Mouse (Mus musculus): ENCODE data around the gene Bahd1.

Gene Bahd1

DNA sequence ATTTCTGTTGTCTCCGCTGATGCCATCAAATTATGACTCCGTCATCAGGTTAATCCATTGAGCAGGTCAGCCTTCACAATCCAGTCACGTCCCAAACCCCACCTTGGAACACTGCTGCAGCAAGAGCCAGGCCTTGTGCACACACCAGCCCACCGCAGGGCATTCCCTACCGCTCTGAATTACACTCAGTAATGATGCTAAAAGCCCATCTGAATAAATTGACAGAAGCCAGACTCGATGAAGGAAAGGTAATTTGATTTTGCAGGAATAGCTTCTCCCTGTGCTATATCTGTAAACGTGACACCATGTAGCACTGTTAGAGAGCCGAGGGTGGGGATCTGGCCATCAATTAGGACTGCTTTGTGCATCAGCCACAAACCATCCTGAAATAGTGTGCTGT lies 24.9 kb upstream of the Bahd1 start:
- no peaks in the 10 kb centered on the region for H3K9me3 ChIP-seq (ENCODE audit: low read length)
- no peak for TF ChIP-seq NANOG (IDR thresholded peaks at IDR 0.05; ENCODE audit: borderline replicate concordance, low read length)
- 0 out of 2 replicates have a peak, but pooled peaks cover under 1% of the 10 kb centered on the region for H3K27me3 ChIP-seq (ENCODE audit: insufficient read depth, low read length)
- no peak overlapping the region for H3K4me3 ChIP-seq (replicated peaks; ENCODE audit: low read length)
- peaks cover 69% of the 10 kb centered on the region for H3K36me3 ChIP-seq (ENCODE audit: insufficient read depth, low read length)
- H3K4me1 ChIP-seq (replicated peaks; ENCODE audit: low read depth, low read length) = peaks cover 8% of the 10 kb centered on the region; the same call in 1 of the 2 replicates

DNA sequence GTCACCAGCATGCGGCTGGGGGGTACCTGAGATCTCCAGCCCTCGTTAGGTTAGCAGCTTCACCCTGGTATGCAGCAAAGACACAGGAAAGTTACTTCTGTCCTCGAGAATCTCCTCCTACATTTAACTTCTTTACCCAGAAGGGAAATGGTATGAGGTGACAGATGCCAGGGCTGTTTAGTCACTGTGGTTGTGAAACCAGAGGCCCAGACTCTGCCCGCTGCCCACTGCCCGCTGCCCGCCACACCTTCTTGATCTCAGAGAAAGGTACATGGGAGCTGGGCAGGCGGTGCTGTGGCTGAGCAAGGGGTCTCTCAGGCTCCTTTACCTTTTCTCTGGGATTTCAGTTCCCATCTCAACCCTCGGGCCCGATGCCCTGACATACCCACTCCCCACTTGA lies 23.7 kb upstream of the Bahd1 start:
- Histone ChIP-seq H3K9me3 (ENCODE audit: low read length) (no peaks in the 10 kb centered on the region), H3K27me3 (ENCODE audit: insufficient read depth, low read length) (0 out of 2 replicates have a peak, but pooled peaks cover 4% of the 10 kb centered on the region), H3K4me1 (replicated peaks; ENCODE audit: low read depth, low read length) (peaks cover 19% of the 10 kb centered on the region), H3K36me3 (ENCODE audit: insufficient read depth, low read length) (peaks cover 62% of the 10 kb centered on the region), H3K4me3 (replicated peaks; ENCODE audit: low read length) (no peak overlapping the region)
- TF ChIP-seq NANOG (IDR thresholded peaks at IDR 0.05; ENCODE audit: borderline replicate concordance, low read length) (no peak), CTCF (conservative IDR thresholded peaks at IDR 0.05; ENCODE audit: low read length) (no peak), POU5F1 (IDR thresholded peaks at IDR 0.05; ENCODE audit: borderline replicate concordance, low read length) (no peak)

DNA sequence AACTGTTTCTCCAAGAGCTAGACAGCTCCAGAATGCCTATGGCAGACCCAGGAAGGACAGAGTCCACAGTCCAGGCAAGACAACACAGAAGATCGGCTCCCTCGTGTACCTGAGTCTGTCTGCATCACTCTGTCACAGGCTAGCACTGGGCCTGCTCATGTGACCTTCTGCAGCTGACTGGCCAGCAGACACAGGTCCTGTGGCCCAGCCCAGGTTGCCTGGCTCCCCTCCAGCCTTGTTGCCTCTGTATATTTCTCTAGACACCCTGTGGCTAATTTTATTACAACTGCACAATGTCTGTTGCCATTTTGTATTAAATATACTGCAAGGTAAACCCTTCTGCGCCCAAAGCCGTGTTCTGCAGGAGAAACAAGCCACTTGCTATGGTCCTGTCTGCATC lies 19.2 kb upstream of the Bahd1 start:
- TF ChIP-seq POU5F1 (IDR thresholded peaks at IDR 0.05; ENCODE audit: borderline replicate concordance, low read length) (no peak), CTCF (conservative IDR thresholded peaks at IDR 0.05; ENCODE audit: low read length) (no peak)
- no peak overlapping the region for H3K4me3 ChIP-seq (replicated peaks; ENCODE audit: low read length)
- peaks cover 25% of the 10 kb centered on the region for H3K27me3 ChIP-seq (ENCODE audit: insufficient read depth, low read length)
- H3K9me3 ChIP-seq (ENCODE audit: low read length) = no peaks in the 10 kb centered on the region
- peaks cover 40% of the 10 kb centered on the region for H3K4me1 ChIP-seq (replicated peaks; ENCODE audit: low read depth, low read length)
- peaks cover 20% of the 10 kb centered on the region for H3K36me3 ChIP-seq (ENCODE audit: insufficient read depth, low read length)

DNA sequence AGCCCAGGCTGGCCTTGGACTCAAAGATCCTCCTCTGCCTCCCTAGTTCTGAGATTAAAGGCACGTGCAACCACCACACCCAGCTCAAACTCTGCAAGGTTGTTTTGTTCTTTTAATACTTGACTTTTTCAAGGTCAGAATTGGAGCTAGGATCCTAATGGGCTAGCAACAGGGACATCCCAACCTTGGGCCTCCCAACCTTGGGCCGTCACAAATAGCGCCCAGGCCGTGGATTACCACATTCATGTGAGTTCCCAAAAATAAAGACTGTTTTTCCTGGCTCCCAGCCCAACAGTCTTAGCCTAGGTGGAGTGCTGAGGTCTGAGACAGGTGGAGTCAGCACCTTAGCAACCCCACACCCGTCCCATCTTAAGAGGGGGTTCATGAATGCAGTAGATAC lies 18.2 kb upstream of the Bahd1 start:
- Histone ChIP-seq H3K4me3 (replicated peaks; ENCODE audit: low read length) (no peak overlapping the region), H3K9me3 (ENCODE audit: low read length) (no peaks in the 10 kb centered on the region), H3K4me1 (replicated peaks; ENCODE audit: low read depth, low read length) (peaks cover 40% of the 10 kb centered on the region), H3K36me3 (ENCODE audit: insufficient read depth, low read length) (peaks cover 11% of the 10 kb centered on the region; the same call in 1 of the 2 replicates), H3K27me3 (ENCODE audit: insufficient read depth, low read length) (peaks cover 30% of the 10 kb centered on the region)
- TF ChIP-seq CTCF (conservative IDR thresholded peaks at IDR 0.05; ENCODE audit: low read length) = no peak
- no peak for TF ChIP-seq POU5F1 (IDR thresholded peaks at IDR 0.05; ENCODE audit: borderline replicate concordance, low read length)
- TF ChIP-seq NANOG (IDR thresholded peaks at IDR 0.05; ENCODE audit: borderline replicate concordance, low read length) = no peak

DNA sequence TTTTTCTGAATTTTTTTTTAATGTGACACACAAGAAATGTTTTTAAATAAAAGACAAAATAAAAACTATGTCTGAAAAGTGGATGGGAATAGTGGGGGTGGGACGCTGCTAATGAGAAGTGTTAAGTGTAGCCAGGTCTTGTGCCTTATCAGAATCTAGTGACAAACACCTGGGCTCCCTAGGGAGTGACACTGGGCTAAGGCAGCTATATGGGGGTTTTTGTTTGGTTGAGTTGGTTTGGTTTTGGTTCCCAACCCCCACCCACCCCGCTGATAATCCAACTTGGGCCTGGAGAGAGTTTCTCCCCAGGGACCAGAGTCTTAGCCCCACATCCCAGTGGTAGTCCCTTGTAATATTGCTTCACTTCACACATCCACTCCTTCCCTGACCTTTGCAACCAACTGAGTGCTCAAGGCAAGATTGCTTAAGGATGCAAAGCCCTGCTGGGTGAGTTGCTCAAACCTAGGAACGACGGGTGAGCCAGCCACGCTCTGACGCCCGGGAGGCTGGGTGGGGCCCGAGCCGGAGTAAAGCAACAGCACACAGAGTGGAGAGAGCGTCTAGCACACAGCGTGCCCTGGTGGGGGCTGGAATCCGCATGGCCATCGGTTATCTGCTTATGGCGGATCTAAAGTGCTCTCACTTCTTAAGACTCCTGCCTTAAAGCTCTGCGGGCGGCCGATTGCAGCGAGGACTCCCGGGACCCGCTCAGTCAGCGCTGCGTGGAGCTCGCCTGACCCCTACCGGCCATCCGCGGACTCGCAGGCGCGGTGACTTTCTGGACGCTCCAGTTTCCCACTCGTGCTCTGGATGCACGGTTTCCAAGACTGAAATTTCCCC lies 17.1 kb upstream of the Bahd1 start:
- H3K36me3 ChIP-seq (ENCODE audit: insufficient read depth, low read length) = 0 out of 2 replicates have a peak, but pooled peaks cover 4% of the 10 kb centered on the region
- peaks cover 39% of the 10 kb centered on the region for H3K4me1 ChIP-seq (replicated peaks; ENCODE audit: low read depth, low read length)
- TF ChIP-seq NANOG (IDR thresholded peaks at IDR 0.05; ENCODE audit: borderline replicate concordance, low read length) (no peak), CTCF (conservative IDR thresholded peaks at IDR 0.05; ENCODE audit: low read length) (peak; percentile 85)
- H3K27me3 ChIP-seq (ENCODE audit: insufficient read depth, low read length) = peaks cover 39% of the 10 kb centered on the region
- H3K9me3 ChIP-seq (ENCODE audit: low read length) = no peaks in the 10 kb centered on the region
- peak overlapping the region; percentile 73 for H3K4me3 ChIP-seq (replicated peaks; ENCODE audit: low read length)

DNA sequence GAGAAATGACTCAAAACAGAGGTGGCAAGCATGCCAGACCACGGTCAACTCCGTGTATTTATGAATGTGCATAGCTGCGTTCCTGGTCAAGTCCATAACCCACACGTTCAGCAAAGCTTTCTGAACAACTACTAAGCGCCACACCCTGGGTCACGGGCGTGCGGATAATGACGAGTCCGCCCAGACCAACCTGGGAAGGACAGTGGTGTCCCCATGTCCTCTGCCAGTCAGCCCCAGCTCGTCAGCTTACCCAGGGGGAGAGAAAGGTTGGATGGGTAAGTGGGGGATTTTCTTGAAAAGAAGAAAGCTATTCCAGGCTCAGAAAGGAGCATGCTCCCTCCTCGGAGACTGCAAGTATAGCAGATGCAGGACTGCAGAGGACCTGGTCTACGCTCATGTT lies 12.7 kb upstream of the Bahd1 start:
- H3K4me1 ChIP-seq (replicated peaks; ENCODE audit: low read depth, low read length) = peaks cover 20% of the 10 kb centered on the region
- no peak overlapping the region for H3K4me3 ChIP-seq (replicated peaks; ENCODE audit: low read length)
- no peak for TF ChIP-seq POU5F1 (IDR thresholded peaks at IDR 0.05; ENCODE audit: borderline replicate concordance, low read length)
- TF ChIP-seq NANOG (IDR thresholded peaks at IDR 0.05; ENCODE audit: borderline replicate concordance, low read length) = no peak
- no peak for TF ChIP-seq CTCF (conservative IDR thresholded peaks at IDR 0.05; ENCODE audit: low read length)
- H3K36me3 ChIP-seq (ENCODE audit: insufficient read depth, low read length) = no peaks in the 10 kb centered on the region
- H3K27me3 ChIP-seq (ENCODE audit: insufficient read depth, low read length) = peaks cover 74% of the 10 kb centered on the region
- no peaks in the 10 kb centered on the region for H3K9me3 ChIP-seq (ENCODE audit: low read length)

DNA sequence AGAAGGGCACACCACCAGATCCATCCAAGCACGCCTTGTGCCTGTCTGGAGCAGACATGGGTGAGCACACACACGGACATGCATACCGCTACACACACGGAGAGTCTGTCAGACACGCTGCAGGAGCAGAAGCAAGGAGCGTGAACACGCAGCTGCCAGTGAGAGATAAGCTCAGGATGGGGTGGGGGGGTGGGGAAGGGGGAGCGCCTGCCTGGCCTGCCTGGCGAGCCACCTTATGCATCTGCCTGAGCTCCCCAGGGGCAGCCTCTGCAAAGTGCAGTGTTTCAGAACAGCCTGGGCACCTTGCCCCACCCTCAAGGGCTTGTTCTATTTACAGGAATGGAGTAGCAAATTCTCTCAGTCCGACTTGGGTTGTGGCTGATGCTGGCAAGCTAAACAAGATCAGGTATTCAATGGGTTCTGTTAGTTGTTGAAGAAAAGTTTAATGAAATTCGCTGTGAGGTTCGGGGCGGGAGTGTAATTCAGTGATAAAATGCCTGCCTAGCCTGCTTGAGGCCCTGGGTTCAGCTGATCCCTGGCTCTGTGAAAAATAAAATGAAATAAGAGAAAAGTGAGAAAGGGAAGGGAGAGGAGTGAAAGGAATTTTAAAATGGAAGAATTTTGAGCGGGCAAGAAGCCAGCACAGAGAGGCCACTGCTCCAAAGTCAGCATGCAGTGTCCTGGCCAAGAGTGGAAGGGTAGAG lies 12.2 kb upstream of the Bahd1 start:
- TF ChIP-seq NANOG (IDR thresholded peaks at IDR 0.05; ENCODE audit: borderline replicate concordance, low read length) (no peak), CTCF (conservative IDR thresholded peaks at IDR 0.05; ENCODE audit: low read length) (no peak), POU5F1 (IDR thresholded peaks at IDR 0.05; ENCODE audit: borderline replicate concordance, low read length) (no peak)
- no peaks in the 10 kb centered on the region for H3K36me3 ChIP-seq (ENCODE audit: insufficient read depth, low read length)
- H3K9me3 ChIP-seq (ENCODE audit: low read length) = no peaks in the 10 kb centered on the region
- peaks cover 15% of the 10 kb centered on the region for H3K4me1 ChIP-seq (replicated peaks; ENCODE audit: low read depth, low read length)
- H3K27me3 ChIP-seq (ENCODE audit: insufficient read depth, low read length) = peaks cover 79% of the 10 kb centered on the region
- H3K4me3 ChIP-seq (replicated peaks; ENCODE audit: low read length) = no peak overlapping the region

DNA sequence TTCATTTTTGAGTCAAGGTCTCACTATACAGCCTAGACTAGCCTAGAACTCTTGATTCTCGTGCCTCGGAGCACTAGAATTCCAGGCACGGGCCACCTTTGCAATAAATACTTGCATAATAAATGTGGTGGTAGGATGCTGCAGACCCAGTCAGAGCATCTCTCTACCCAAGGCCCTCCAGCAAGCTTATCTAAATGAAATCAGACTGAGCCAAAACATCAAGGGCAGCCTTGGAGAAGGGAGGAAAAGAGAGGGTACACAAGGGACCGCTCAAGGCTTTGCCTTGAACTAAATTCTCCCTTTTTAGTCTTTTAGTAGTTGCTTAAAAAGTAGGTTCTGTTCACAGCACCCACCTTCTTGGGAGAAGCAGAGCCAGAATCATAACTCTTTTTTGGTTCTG lies 9.0 kb upstream of the Bahd1 start:
- Histone ChIP-seq H3K4me1 (replicated peaks; ENCODE audit: low read depth, low read length) (peaks cover 17% of the 10 kb centered on the region), H3K27me3 (ENCODE audit: insufficient read depth, low read length) (peaks cover 86% of the 10 kb centered on the region), H3K4me3 (replicated peaks; ENCODE audit: low read length) (no peak overlapping the region), H3K9me3 (ENCODE audit: low read length) (no peaks in the 10 kb centered on the region), H3K36me3 (ENCODE audit: insufficient read depth, low read length) (no peaks in the 10 kb centered on the region)
- TF ChIP-seq POU5F1 (IDR thresholded peaks at IDR 0.05; ENCODE audit: borderline replicate concordance, low read length) (no peak), NANOG (IDR thresholded peaks at IDR 0.05; ENCODE audit: borderline replicate concordance, low read length) (no peak), CTCF (conservative IDR thresholded peaks at IDR 0.05; ENCODE audit: low read length) (no peak)

Measured in E14TG2a.4 (cell line).